Mouse (Mus musculus) common myeloid progenitor, adult 5-6 weeks (primary cell): ENCODE results near the gene Phactr2. TPM values are rescaled to one million over a fixed set of nuclear protein-coding genes. Genes with fewer than 3 reads are reported as not detected.

Source experiments
- ATAC-seq: replicated peaks from 2 replicates; pipeline ENCODE4 v1.8.0; 2016; ENCODE audit warnings: low read depth, mild to moderate bottlenecking, moderate TSS enrichment, inconsistent platforms; ENCODE audit not compliant: poor library complexity, severe bottlenecking
- total RNA-seq: library from RNA; stranded (forward); fragments of 200-1000, 187-1606 nt; gene quantifications from 2 replicates; pipeline ENCODE4 v1.2.3, GENCODE M21; 2017

Gene Phactr2
- total RNA-seq, 1 experiment from 2014 or later: 27.6 TPM

DNA sequence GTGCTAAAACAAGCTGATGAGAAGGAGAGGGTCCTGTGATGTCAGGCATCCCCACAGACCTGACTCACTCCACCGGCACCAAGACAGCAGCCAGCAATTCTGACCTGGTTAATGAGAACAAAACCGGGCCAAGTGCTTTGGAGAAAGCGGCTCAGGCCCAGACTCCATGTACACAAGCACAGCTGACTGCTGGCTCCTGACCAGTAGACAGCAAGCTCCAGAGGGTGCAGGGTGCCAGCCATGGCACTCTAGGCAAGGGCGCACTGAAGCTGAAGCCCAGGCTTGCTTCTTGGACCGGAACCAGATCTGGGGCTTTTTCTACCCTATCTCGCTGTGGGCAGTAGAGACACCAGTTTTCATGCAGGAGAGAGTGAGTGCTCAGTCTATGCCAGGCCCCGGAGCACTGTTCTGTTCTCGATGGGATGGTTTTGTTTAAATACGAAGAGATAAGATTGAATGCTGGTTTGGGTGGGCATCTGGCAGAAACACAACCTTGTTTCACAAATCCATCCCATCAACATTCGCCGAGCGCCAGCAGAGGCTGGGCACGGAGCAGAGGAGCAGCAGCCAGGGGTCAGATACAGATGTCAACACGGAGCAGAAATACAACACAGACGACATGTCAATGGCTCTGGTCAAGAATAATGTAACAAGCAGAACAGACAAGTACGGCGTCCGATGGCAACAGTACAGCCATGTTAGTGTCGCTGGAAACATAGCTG is 61.8 kb downstream of the Phactr2 start:
- ATAC-seq: no peak

DNA sequence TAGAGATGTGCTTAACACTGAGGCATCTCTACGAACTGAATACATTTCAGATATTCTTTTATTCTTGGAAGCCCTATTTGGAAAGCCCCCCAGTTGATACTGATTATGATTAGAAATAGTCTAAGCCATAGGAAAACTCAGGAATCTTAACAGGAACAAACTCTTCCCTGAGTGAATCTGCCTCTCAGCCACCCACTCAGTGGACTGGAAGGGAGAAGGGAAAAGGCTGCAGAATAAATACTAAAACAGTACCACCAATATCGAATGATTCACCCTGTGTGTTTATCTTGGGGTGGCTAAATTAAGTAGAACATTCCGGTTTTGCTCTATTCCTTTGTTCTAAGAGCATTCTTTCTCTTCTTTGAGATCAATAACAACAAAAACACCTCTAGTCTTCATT is 63.2 kb downstream of the Phactr2 start:
- no peak for ATAC-seq

DNA sequence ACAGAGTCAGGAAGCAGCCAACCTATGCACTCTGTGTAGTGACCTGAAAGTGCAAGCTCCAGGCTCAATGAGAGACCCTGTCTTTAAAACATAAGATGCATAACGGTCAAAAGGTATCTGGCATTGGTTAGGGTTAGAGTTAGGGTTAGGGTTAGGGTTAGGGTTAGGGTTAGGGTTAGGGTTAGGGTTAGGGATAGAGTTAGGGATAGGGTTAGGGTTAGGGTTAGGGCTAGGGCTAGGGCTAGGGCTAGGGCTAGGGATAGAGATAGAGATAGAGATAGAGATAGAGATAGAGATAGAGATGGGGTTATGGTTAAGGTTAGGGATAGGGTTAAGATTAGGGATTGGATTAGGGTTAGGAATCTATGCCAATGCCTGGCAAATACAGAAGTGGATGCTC is 72.2 kb downstream of the Phactr2 start:
- no peak for ATAC-seq

DNA sequence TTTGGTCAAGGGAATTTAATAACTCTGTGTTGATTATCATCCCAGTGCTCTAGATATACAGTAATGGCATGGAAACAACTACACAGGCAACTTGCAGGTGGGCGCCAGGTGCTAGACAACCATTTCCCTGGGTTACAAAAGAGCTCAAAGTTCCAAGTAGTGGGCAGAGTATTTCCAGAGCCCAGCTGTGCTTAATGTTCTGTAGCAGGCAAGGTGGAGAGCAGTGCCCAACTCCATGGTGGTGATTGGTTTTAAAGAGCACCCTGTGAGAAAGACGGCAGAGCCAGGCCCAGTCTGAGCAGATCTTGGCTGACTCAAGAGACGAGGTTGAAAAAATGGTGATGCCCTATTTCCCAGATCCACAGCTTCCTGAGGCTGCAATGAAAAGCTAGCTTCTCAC is 78.5 kb downstream of the Phactr2 start:
- no peak for ATAC-seq

DNA sequence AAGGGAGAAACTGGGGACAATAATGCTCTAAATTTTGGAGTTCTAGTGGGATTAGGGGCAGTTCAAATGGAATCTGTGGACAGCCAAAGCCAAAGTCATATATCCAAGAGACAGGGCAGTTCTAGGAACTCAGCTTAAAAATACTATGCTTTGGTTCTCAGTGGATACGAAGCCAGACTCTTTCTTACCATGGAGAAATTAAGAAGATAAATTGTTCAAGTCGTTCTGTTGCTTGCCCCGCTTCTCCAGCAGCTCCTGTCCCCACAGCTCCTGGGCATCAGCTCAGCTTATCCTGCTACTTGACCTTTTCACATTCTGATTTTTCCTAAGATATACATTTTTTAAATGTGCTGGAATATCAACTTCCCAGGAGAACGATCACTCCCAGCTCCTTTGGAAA is 80.2 kb downstream of the Phactr2 start:
- no peak for ATAC-seq

DNA sequence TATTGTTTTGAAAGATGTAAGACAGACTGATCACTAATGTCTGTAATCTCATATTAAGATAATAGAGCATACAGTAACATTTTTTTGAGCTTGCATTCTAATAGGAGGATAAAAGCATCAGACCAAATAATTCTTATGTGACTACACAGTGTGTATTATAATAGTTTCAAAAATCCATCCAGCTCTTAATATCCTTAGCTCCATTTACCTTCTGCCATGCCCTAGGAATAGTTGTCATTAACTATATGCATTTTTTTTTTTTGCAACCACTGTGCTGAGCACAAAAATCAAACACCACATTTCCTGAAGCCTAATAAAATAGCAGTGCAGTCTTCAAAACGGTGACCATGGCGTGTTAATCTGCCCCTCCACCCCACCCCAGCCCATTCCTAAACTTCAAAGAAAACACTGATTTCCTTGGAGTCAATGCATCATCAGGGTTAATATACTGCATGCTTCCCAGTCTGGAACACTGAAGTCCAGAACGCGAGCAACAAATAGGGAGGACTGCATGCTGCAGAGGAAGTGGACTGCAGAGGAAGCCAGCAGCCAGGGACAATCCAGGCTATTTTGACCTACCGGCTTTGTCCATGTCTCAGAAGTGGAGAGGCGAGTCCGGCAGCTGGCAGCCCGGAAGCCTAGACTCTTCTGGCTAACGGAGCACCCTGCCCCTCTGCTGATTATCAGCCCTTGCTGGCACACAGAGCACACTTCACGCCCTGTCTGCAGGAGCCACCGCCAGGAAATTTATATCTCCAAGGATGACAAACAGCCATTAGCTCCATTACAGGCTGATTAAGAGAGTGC is 85.9 kb downstream of the Phactr2 start:
- peak; percentile 87 for ATAC-seq

DNA sequence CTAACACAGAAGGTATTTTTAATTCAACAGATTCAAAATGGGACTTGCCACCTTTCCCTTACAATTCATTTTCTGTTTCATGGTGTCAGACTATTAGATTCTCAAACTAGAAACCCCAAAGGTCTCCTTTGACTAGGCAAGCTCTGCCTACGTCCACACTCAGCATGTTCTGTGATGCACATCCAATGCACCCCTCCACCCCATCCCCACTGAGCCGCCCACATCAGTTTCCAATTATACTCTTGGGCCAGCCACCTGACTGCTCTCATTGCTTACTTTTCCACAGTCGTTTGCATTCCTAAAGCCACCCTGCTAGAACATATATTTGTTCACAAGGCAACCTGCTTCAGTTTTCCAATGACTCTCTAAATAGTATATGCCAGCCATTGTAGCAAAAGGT is 89.3 kb downstream of the Phactr2 start:
- no peak for ATAC-seq

DNA sequence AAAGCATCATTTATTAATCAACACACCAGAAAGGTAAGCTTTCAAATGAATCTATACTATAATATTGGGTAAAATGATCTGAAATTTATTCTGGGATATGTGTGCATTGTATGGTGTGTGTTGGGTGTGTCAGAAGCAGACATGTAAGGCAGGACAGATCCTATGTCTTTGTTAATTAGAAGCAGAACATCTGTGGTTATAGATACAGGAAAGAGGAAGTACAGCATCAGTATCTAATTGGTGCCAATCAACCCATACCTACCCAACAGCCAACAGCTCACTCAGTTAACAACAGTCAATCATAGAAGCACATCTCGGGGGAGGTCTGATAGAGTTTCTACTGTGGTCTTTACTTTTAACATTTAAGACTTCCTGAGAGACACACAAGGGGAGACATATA is 96.3 kb downstream of the Phactr2 start:
- peak; percentile 78 for ATAC-seq

DNA sequence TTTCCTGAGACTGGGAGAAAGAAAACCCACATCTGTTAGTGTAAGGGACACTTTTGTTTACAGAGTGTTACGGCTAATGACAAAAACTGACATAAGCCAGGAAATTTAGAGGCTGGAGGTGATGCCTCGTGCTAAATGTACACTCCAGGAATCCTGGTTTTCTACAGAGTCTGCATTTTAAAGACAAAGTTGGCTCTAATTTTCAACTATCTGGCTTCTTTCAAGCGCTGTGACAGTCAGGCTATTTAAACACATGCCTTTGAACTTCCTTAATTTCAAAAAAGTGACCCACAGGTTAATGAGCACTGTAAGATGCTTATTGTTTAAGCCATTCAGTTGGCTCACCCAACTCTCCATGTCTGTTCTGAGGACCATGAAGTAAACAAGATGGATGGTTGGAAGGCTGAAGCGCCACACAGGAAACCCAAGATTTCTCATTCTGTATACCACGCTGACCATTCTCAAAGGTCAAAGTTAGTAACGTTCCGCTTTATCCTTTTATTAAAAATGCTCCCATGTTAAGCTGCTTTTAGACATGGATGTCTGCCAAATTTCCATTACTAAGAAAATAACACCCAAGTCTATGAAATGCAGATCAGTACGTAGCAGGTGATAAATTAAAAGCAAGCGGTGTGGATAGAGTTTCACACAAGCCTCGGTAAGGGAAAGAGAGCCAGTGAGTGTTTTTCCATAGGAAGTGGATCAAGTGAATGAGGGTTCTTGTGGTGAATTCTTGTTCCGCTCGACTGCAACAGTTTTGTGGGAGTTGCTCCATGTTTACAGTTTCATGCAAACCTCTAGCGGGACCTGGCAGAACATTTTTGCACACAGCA is 97.6 kb downstream of the Phactr2 start:
- no peak for ATAC-seq

DNA sequence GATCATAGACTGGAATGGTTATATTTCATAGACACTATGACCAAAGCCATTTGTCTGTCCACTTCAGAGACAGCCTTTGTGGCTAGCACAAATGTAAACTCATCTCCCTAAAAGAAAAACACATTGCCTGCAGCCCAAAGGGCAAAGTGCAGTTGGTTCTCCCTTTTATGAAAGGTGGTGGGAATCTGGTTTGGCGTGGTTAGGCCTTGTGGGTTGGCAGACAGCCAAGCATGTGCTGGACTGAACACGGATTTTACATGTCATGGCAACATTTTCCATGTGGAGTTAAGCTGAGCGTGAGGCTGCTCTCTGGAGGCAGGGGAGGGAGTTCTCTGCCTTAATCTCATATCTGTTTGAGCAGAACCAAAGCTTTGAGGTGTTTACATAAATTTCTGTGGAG is 98.4 kb downstream of the Phactr2 start:
- peak; percentile 40; the same call in 1 of the 2 replicates for ATAC-seq

DNA sequence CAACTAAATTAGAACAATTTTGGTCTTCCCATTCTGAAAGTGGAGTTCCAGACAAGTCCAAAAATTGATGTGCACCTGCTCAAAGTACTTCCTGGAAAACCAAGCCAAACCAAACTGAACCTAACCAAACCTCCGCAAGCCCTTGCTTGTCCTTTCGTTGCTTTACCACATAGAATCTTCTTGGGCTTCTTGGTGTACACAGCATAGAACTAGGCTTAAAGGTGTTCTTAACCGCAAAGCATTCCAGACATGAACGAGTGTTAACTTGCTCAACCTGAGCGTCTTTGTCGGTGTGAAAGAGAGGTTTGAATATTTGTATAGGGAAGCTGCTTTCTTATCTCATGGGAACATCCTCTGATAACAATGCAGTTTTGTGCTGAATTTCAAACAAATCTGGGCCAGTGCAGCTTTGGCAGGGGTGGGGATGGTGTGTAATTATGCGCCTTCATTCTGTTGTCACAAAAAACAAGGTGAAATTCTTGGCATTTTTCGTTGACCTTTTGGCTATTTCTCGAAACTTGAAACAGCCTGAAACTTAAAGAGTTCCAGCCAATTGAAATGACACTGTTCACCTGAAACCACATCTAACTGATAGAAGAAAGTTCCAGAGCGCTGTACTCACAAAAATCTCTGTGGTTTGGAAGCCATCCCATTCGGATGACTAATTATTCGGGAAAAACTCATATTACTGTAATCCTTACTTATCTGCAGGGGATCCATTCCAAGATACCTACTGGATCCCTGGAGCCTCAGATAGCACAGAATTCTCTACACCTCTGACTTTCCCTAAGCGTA is 104.4 kb downstream of the Phactr2 start:
- no peak for ATAC-seq

DNA sequence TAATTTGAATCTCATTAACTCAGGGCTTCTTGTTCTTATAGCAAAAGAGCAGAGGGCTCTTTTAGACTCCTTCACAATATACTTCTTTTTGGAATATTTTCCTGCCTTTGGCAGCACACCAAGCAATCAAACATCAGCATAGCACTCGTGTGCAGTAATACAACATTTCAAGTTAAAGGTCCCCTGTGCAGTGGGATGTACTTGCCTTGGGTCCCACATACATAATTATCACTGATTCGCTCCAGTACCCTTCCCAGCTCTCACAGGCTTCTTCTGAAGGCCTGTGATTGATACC is 110.0 kb downstream of the Phactr2 start:
- no peak for ATAC-seq

DNA sequence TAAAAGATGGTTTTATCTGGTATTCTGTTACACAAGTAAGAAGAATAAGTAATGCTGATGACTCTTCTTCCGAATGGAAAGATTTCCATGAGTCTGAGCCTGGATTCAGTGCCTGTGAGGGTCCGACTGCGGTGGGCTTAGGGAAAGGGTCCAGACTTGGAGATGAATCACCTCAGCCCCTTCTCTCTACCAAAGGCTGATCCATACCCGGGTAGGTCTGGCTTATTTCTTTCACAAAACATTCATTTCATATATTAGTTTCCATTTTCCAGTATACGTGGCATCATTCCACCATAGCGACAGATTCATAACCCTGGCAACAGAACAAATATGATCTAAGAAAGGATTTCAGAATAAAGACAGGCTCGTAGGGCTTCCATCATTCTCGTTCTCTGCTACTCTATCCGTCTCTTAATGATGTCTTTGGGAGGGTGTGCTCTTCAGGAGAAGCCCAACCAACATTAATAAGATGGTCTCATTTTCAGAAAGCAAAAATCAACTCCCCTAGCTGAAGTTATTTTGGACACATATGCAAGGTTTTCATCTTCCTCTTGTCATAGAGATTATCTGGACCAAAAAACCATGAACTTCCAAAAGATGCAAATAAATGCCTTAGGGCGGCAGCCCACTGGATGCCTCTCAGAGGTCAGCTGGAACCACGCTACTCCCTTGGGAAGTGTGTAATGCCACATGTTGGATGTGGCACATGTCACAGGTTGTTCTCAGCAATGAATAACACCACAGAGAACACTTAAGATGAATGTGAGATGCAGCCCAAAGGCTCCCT is 110.5 kb downstream of the Phactr2 start:
- no peak for ATAC-seq

DNA sequence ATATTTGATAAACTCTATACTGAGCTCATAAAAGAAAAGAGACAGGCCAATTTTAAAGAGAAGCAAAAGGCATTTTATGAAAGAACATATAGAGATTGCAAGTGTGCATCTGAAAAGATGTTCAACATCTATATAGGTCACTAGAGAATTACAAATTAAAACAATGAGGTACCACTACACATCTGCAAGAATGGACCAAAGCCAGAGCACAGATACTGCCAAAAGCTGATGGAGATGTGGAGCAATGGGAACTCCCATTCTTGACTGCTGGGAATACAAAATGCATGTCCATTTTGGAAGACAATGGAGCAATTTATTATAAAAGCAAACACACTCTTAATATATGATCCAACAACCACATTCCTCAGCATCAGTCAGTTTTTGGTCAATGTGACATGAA is 113.3 kb downstream of the Phactr2 start:
- ATAC-seq: no peak

DNA sequence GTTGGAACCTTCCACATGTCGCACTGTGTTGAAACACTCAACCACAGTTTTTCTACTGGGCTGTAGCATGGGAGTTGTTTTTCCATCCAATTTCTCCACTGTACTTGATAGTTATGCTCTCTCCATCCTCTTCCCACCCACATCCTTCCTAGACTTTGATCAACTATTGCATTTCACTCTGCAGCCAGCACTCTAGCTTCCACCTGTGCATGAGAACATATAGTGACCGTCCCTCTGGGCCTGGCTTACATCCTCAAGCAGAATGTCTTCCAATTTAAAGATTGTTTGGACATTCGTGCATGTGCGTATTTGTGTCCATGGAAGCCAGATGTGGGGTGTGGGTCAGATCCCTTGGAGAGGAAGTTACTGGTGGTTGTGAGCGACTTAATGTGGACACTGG is 114.4 kb downstream of the Phactr2 start:
- ATAC-seq: no peak

DNA sequence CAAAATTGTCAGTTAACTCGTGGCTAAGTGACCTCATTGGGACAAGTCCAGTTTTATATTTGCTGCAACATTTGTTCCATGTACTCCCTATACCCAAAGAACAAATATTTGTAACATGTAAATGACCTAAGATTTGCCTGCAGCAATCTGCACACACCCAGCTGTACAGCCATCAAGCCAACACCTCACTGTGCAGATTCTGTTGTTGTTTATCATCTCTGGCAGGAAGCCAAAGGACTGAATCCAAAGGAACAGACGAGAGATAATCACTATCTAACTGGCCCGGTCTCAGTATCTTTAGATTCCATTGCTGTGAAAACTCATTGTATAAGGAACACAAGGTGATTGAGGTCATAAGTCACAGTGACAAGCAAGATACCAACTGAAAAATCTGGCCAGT is 115.5 kb downstream of the Phactr2 start:
- ATAC-seq: no peak

DNA sequence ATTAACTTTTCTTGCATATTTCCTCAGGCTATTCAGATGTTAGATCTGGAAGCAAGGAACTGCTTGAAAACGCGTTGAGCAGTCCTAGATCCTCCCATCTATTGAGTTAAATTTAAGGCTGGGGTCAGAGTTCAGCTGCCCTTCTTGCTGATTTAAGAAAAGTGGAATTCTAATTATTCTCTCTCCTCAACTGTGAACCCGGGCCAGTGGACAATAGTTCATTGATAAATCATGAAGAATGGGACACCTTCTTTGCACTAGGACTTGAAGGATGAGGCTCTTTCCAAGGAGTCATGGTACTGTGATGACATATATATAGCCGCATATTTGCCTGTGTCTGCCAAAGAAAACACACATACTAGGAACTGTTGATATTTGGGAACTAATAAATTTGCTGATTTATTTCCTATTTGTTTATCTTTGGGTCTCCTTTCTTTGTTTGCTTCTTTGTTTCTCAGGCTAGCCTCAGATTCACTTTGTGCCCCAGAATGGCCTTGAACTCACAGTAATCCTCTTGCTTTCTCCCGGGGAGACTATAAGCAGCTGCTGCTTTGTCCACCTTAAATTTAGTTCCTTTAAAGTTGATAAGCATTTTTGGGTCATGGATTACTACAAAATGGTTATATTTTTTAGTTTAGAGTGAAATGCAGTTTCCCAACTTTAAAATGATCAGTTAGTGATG is 127.5 kb downstream of the Phactr2 start:
- no peak for ATAC-seq

DNA sequence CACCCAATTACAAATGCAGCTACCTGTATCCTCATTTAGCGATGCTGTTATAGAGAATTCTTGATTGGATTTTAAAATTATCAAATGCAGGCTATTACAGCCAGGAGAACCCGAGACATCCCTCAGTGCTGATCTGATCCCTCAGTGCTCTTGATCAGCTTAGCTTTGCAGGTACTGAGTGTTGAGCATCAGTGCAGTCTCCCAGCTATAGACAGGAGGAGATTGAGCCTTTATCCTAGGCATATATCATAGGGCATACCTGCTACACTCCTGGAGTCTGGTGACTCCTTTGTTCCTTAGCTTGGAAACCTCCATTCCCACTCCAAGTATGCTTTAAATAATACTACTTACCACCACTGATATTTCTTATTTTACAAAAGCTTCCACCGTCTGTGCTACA is 133.6 kb downstream of the Phactr2 start:
- no peak for ATAC-seq

DNA sequence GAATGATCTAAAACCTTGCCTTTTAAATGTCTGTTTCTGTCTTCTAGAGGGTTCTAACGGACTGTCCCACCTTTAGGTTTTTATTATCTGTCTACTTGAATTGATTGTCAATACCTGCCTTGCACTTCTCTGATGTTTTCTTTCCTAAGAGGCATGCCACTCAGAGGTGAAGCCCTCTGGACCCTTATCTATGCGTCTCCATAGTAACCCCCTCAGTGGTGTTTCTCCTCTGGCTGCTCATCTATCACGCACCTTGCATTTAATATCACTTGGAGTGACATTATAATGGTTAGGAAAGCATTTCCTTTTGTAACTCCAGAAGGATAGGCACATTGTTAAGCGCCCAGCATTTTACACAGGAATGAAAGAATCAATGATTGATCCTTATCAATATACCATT is 137.2 kb downstream of the Phactr2 start:
- ATAC-seq: no peak
